Mouse (Mus musculus): ENCODE results near the gene Tmem258.

GRCm38 (mm10) chr19:10182670-10183298 lies 21.0 kb upstream of the Tmem258 start, which contains the start of gene Fads1:
- TF ChIP-seq CTCF (IDR thresholded peaks at IDR 0.05; ENCODE audit: extremely low read depth, insufficient read depth, low read length) (peak; percentile 41; the same call in 1 of the 2 replicates), POLR2A (IDR thresholded peaks at IDR 0.05; ENCODE audit: extremely low read depth, insufficient read depth, low read length) (peak; percentile 36; the same call in 1 of the 2 replicates)

All from cortical plate, adult 2 months (tissue).